Mouse (Mus musculus): ENCODE measurements around the gene Tiam2. TPM values are rescaled to one million over a fixed set of nuclear protein-coding genes. Genes with fewer than 3 reads are reported as not detected.

Gene Tiam2
- polyA plus RNA-seq, 1 experiment, result 2.5 TPM

GRCm38 (mm10) chr17:3452571-3453311, 126.4 kb downstream of the Tiam2 start:
- TF ChIP-seq POLR2A (IDR thresholded peaks at IDR 0.05; ENCODE audit: insufficient read depth, low read length) (no peak), CTCF (IDR thresholded peaks at IDR 0.05; ENCODE audit: low read depth, low read length) (no peak), EP300 (IDR thresholded peaks at IDR 0.05; ENCODE audit: insufficient read depth, low read depth, low read length) (no peak)
- no peaks in the 10 kb centered on the region for H3K36me3 ChIP-seq (ENCODE audit: control insufficient read depth, insufficient read depth, low read length, poor library complexity, severe bottlenecking)
- no peaks in the 10 kb centered on the region for H3K27me3 ChIP-seq (ENCODE audit: control insufficient read depth, insufficient read depth, low read length, poor library complexity, severe bottlenecking)
- no peaks in the 10 kb centered on the region for H3K4me1 ChIP-seq (ENCODE audit: control insufficient read depth, insufficient read depth, low read length)
- no peaks in the 10 kb centered on the region for H3K9me3 ChIP-seq (replicated peaks; ENCODE audit: control insufficient read depth, insufficient read depth, low read length, poor library complexity, severe bottlenecking)
- no peak overlapping the region for H3K9ac ChIP-seq (ENCODE audit: low read depth, poor library complexity, severe bottlenecking)
- no peak overlapping the region for H3K27ac ChIP-seq (ENCODE audit: insufficient read depth, low read length)
- no peak overlapping the region for H3K4me3 ChIP-seq (ENCODE audit: low read depth, low read length)

GRCm38 (mm10) chr17:3453946-3454345, 127.6 kb downstream of the Tiam2 start:
- Histone ChIP-seq H3K4me1 (ENCODE audit: control insufficient read depth, insufficient read depth, low read length) (no peaks in the 10 kb centered on the region), H3K27ac (ENCODE audit: insufficient read depth, low read length) (no peak overlapping the region), H3K27me3 (ENCODE audit: control insufficient read depth, insufficient read depth, low read length, poor library complexity, severe bottlenecking) (no peaks in the 10 kb centered on the region), H3K36me3 (ENCODE audit: control insufficient read depth, insufficient read depth, low read length, poor library complexity, severe bottlenecking) (no peaks in the 10 kb centered on the region), H3K4me3 (ENCODE audit: low read depth, low read length) (peak overlapping the region; percentile 32; the same call in 1 of the 2 replicates), H3K9ac (ENCODE audit: low read depth, poor library complexity, severe bottlenecking) (no peak overlapping the region), H3K9me3 (replicated peaks; ENCODE audit: control insufficient read depth, insufficient read depth, low read length, poor library complexity, severe bottlenecking) (no peaks in the 10 kb centered on the region)
- TF ChIP-seq POLR2A (IDR thresholded peaks at IDR 0.05; ENCODE audit: insufficient read depth, low read length), result no peak
- peak; percentile 38; the same call in 1 of the 2 replicates for TF ChIP-seq EP300 (IDR thresholded peaks at IDR 0.05; ENCODE audit: insufficient read depth, low read depth, low read length)

GRCm38 (mm10) chr17:3454850-3455249, 128.5 kb downstream of the Tiam2 start:
- Histone ChIP-seq H3K36me3 (ENCODE audit: control insufficient read depth, insufficient read depth, low read length, poor library complexity, severe bottlenecking) (no peaks in the 10 kb centered on the region), H3K9me3 (replicated peaks; ENCODE audit: control insufficient read depth, insufficient read depth, low read length, poor library complexity, severe bottlenecking) (no peaks in the 10 kb centered on the region), H3K27ac (ENCODE audit: insufficient read depth, low read length) (no peak overlapping the region), H3K4me1 (ENCODE audit: control insufficient read depth, insufficient read depth, low read length) (no peaks in the 10 kb centered on the region), H3K9ac (ENCODE audit: low read depth, poor library complexity, severe bottlenecking) (no peak overlapping the region), H3K4me3 (ENCODE audit: low read depth, low read length) (no peak overlapping the region), H3K27me3 (ENCODE audit: control insufficient read depth, insufficient read depth, low read length, poor library complexity, severe bottlenecking) (no peaks in the 10 kb centered on the region)
- TF ChIP-seq POLR2A (IDR thresholded peaks at IDR 0.05; ENCODE audit: insufficient read depth, low read length) (no peak), CTCF (IDR thresholded peaks at IDR 0.05; ENCODE audit: low read depth, low read length) (no peak), EP300 (IDR thresholded peaks at IDR 0.05; ENCODE audit: insufficient read depth, low read depth, low read length) (no peak)

GRCm38 (mm10) chr17:3457914-3458681, 131.7 kb downstream of the Tiam2 start:
- no peak overlapping the region for H3K9ac ChIP-seq (ENCODE audit: low read depth, poor library complexity, severe bottlenecking)
- H3K4me1 ChIP-seq (ENCODE audit: control insufficient read depth, insufficient read depth, low read length), result peaks cover 3% of the 10 kb centered on the region
- H3K27ac ChIP-seq (ENCODE audit: insufficient read depth, low read length), result no peak overlapping the region
- H3K27me3 ChIP-seq (ENCODE audit: control insufficient read depth, insufficient read depth, low read length, poor library complexity, severe bottlenecking), result no peaks in the 10 kb centered on the region
- H3K4me3 ChIP-seq (ENCODE audit: low read depth, low read length), result no peak overlapping the region
- TF ChIP-seq CTCF (IDR thresholded peaks at IDR 0.05; ENCODE audit: low read depth, low read length) (no peak), POLR2A (IDR thresholded peaks at IDR 0.05; ENCODE audit: insufficient read depth, low read length) (no peak), EP300 (IDR thresholded peaks at IDR 0.05; ENCODE audit: insufficient read depth, low read depth, low read length) (no peak)
- no peaks in the 10 kb centered on the region for H3K36me3 ChIP-seq (ENCODE audit: control insufficient read depth, insufficient read depth, low read length, poor library complexity, severe bottlenecking)
- no peaks in the 10 kb centered on the region for H3K9me3 ChIP-seq (replicated peaks; ENCODE audit: control insufficient read depth, insufficient read depth, low read length, poor library complexity, severe bottlenecking)

GRCm38 (mm10) chr17:3465861-3466260, 139.5 kb downstream of the Tiam2 start:
- H3K9ac ChIP-seq (ENCODE audit: low read depth, poor library complexity, severe bottlenecking), result no peak overlapping the region
- H3K9me3 ChIP-seq (replicated peaks; ENCODE audit: control insufficient read depth, insufficient read depth, low read length, poor library complexity, severe bottlenecking), result no peaks in the 10 kb centered on the region
- no peak overlapping the region for H3K27ac ChIP-seq (ENCODE audit: insufficient read depth, low read length)
- TF ChIP-seq POLR2A (IDR thresholded peaks at IDR 0.05; ENCODE audit: insufficient read depth, low read length) (no peak), EP300 (IDR thresholded peaks at IDR 0.05; ENCODE audit: insufficient read depth, low read depth, low read length) (no peak), CTCF (IDR thresholded peaks at IDR 0.05; ENCODE audit: low read depth, low read length) (no peak)
- no peaks in the 10 kb centered on the region for H3K27me3 ChIP-seq (ENCODE audit: control insufficient read depth, insufficient read depth, low read length, poor library complexity, severe bottlenecking)
- peaks cover 8% of the 10 kb centered on the region for H3K4me1 ChIP-seq (ENCODE audit: control insufficient read depth, insufficient read depth, low read length)
- no peaks in the 10 kb centered on the region for H3K36me3 ChIP-seq (ENCODE audit: control insufficient read depth, insufficient read depth, low read length, poor library complexity, severe bottlenecking)
- H3K4me3 ChIP-seq (ENCODE audit: low read depth, low read length), result no peak overlapping the region

- no peaks in the 10 kb centered on the region for H3K9me3 ChIP-seq (replicated peaks; ENCODE audit: control insufficient read depth, insufficient read depth, low read length, poor library complexity, severe bottlenecking)
- no peak overlapping the region for H3K9ac ChIP-seq (ENCODE audit: low read depth, poor library complexity, severe bottlenecking)
- H3K27me3 ChIP-seq (ENCODE audit: control insufficient read depth, insufficient read depth, low read length, poor library complexity, severe bottlenecking), result no peaks in the 10 kb centered on the region
- peaks cover 7% of the 10 kb centered on the region for H3K4me1 ChIP-seq (ENCODE audit: control insufficient read depth, insufficient read depth, low read length)
- H3K4me3 ChIP-seq (ENCODE audit: low read depth, low read length), result no peak overlapping the region
- no peak overlapping the region for H3K27ac ChIP-seq (ENCODE audit: insufficient read depth, low read length)
- H3K36me3 ChIP-seq (ENCODE audit: control insufficient read depth, insufficient read depth, low read length, poor library complexity, severe bottlenecking), result no peaks in the 10 kb centered on the region
- TF ChIP-seq EP300 (IDR thresholded peaks at IDR 0.05; ENCODE audit: insufficient read depth, low read depth, low read length) (no peak), CTCF (IDR thresholded peaks at IDR 0.05; ENCODE audit: low read depth, low read length) (no peak), POLR2A (IDR thresholded peaks at IDR 0.05; ENCODE audit: insufficient read depth, low read length) (no peak)
Observed at GRCm38 (mm10) chr17:3466681-3467080, 140.3 kb downstream of the Tiam2 start.
